Mouse (Mus musculus): ENCODE measurements around the gene Ube2q2. TPM values are rescaled to one million over a fixed set of nuclear protein-coding genes. Genes with fewer than 3 reads are reported as not detected.

The Ube2q2 gene
- polyA plus RNA-seq, 1 experiment = 19.8 TPM

DNA sequence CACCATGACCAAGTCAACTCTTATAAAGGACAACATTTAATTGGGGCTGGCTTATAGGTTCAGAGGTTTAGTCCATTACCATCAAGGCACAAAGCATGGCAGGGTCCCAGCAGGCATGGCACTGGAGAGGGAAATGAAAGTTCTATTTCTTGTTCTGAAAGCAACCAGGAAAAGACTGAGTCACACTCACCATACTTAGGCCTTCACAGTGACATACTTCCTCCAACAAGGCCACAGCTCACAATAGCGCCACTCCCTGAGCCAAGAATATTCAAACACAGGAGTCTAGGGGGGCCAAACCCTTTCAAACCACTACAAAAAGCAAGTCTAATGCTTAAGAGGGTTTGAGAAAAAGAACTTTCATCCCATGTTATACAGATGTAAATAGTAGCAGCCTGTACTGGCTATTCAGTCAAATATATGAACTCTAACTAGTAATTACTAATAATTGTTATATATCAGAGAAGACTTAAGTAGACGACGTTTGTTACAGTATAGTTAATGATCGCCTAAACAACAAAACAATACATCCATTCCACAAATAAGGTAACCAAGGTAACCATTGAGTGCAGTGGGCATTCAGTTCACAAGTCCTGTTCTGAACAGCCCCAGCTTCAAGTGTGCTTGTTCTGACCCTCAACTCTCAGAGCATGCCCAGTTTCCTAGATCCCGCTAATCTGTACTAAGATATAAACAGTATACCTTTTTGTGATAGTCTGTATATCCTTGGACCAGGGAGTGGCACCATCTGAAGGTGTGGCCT is 31.2 kb upstream of the Ube2q2 start:
- Histone ChIP-seq H3K4me3 (ENCODE audit: control insufficient read depth, low read depth, low read length) (no peak overlapping the region), H3K27me3 (ENCODE audit: control insufficient read depth, insufficient read depth, low read length) (no peaks in the 10 kb centered on the region), H3K27ac (ENCODE audit: control insufficient read depth, insufficient read depth, low read depth, low read length) (no peak overlapping the region), H3K4me1 (ENCODE audit: control insufficient read depth, insufficient read depth, low read length) (no peaks in the 10 kb centered on the region), H3K36me3 (ENCODE audit: control insufficient read depth, insufficient read depth, low read length) (no peaks in the 10 kb centered on the region)
- TF ChIP-seq CTCF (IDR thresholded peaks at IDR 0.05; ENCODE audit: control insufficient read depth, insufficient read depth, insufficient replicate concordance, low read depth, low read length) (no peak), POLR2A (IDR thresholded peaks at IDR 0.05; ENCODE audit: control insufficient read depth, low read depth, low read length) (no peak)

DNA sequence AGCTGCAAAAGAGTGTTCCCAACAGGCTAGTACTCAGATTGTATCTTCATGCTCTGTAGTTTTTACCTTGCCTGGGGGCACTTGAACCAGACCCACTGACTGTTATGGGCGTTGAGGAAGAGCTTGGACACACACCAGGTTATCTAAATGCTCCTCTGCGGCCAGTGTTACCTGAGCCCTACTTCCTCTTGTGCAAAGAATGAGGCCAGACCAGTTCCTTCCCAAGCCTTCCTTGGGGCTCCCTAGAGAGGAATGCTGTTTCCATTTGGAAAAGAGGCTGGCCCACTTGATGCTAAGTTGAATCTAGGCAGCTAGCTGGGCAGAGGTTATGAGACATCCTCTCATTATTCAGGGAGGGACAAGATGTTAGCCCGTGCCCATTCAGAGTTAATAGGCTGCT is 26.1 kb upstream of the Ube2q2 start:
- H3K36me3 ChIP-seq (ENCODE audit: control insufficient read depth, insufficient read depth, low read length) = no peaks in the 10 kb centered on the region
- no peak overlapping the region for H3K4me3 ChIP-seq (ENCODE audit: control insufficient read depth, low read depth, low read length)
- H3K27ac ChIP-seq (ENCODE audit: control insufficient read depth, insufficient read depth, low read depth, low read length) = no peak overlapping the region
- TF ChIP-seq CTCF (IDR thresholded peaks at IDR 0.05; ENCODE audit: control insufficient read depth, insufficient read depth, insufficient replicate concordance, low read depth, low read length) (no peak), POLR2A (IDR thresholded peaks at IDR 0.05; ENCODE audit: control insufficient read depth, low read depth, low read length) (no peak)
- no peaks in the 10 kb centered on the region for H3K27me3 ChIP-seq (ENCODE audit: control insufficient read depth, insufficient read depth, low read length)
- no peaks in the 10 kb centered on the region for H3K4me1 ChIP-seq (ENCODE audit: control insufficient read depth, insufficient read depth, low read length)

DNA sequence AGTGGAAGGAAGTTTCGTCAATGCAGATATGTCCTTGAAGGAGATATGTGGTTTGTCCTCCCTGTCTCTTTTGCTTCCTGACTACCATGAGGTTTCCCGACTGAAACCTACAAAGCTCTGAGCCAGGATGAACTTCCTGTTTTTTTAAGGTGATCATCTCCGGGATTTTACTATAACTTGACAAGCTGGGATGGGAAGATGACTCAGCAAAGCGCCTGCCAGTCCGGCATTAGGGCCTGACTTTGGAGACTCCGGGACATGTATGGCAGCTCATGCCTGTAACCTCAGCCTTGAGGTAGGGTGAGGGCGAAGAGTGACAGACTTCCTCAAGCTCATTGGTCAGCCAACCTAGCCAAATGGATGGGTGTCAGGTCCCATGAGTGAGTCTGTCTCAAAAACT is 22.9 kb upstream of the Ube2q2 start:
- Histone ChIP-seq H3K4me3 (ENCODE audit: control insufficient read depth, low read depth, low read length) (no peak overlapping the region), H3K36me3 (ENCODE audit: control insufficient read depth, insufficient read depth, low read length) (no peaks in the 10 kb centered on the region), H3K27me3 (ENCODE audit: control insufficient read depth, insufficient read depth, low read length) (no peaks in the 10 kb centered on the region), H3K27ac (ENCODE audit: control insufficient read depth, insufficient read depth, low read depth, low read length) (no peak overlapping the region), H3K4me1 (ENCODE audit: control insufficient read depth, insufficient read depth, low read length) (no peaks in the 10 kb centered on the region)
- TF ChIP-seq CTCF (IDR thresholded peaks at IDR 0.05; ENCODE audit: control insufficient read depth, insufficient read depth, insufficient replicate concordance, low read depth, low read length) = no peak
- no peak for TF ChIP-seq POLR2A (IDR thresholded peaks at IDR 0.05; ENCODE audit: control insufficient read depth, low read depth, low read length)

- no peak overlapping the region for H3K27ac ChIP-seq (ENCODE audit: control insufficient read depth, insufficient read depth, low read depth, low read length)
- H3K27me3 ChIP-seq (ENCODE audit: control insufficient read depth, insufficient read depth, low read length) = no peaks in the 10 kb centered on the region
- H3K4me3 ChIP-seq (ENCODE audit: control insufficient read depth, low read depth, low read length) = no peak overlapping the region
- no peaks in the 10 kb centered on the region for H3K4me1 ChIP-seq (ENCODE audit: control insufficient read depth, insufficient read depth, low read length)
- TF ChIP-seq CTCF (IDR thresholded peaks at IDR 0.05; ENCODE audit: control insufficient read depth, insufficient read depth, insufficient replicate concordance, low read depth, low read length) (no peak), POLR2A (IDR thresholded peaks at IDR 0.05; ENCODE audit: control insufficient read depth, low read depth, low read length) (no peak)
- no peaks in the 10 kb centered on the region for H3K36me3 ChIP-seq (ENCODE audit: control insufficient read depth, insufficient read depth, low read length)
Measured at GRCm38 (mm10) chr9:55126295-55126694, 22.4 kb upstream of the Ube2q2 start.

- Histone ChIP-seq H3K27ac (ENCODE audit: control insufficient read depth, insufficient read depth, low read depth, low read length) (no peak overlapping the region), H3K27me3 (ENCODE audit: control insufficient read depth, insufficient read depth, low read length) (no peaks in the 10 kb centered on the region), H3K4me3 (ENCODE audit: control insufficient read depth, low read depth, low read length) (no peak overlapping the region), H3K4me1 (ENCODE audit: control insufficient read depth, insufficient read depth, low read length) (no peaks in the 10 kb centered on the region), H3K36me3 (ENCODE audit: control insufficient read depth, insufficient read depth, low read length) (no peaks in the 10 kb centered on the region)
- TF ChIP-seq CTCF (IDR thresholded peaks at IDR 0.05; ENCODE audit: control insufficient read depth, insufficient read depth, insufficient replicate concordance, low read depth, low read length) (no peak), POLR2A (IDR thresholded peaks at IDR 0.05; ENCODE audit: control insufficient read depth, low read depth, low read length) (no peak)
Measured at GRCm38 (mm10) chr9:55131851-55132250, 16.8 kb upstream of the Ube2q2 start.

GRCm38 (mm10) chr9:55136576-55136975 is 12.1 kb upstream of the Ube2q2 start:
- Histone ChIP-seq H3K4me3 (ENCODE audit: control insufficient read depth, low read depth, low read length) (no peak overlapping the region), H3K27me3 (ENCODE audit: control insufficient read depth, insufficient read depth, low read length) (no peaks in the 10 kb centered on the region), H3K27ac (ENCODE audit: control insufficient read depth, insufficient read depth, low read depth, low read length) (no peak overlapping the region), H3K4me1 (ENCODE audit: control insufficient read depth, insufficient read depth, low read length) (no peaks in the 10 kb centered on the region), H3K36me3 (ENCODE audit: control insufficient read depth, insufficient read depth, low read length) (no peaks in the 10 kb centered on the region)
- TF ChIP-seq POLR2A (IDR thresholded peaks at IDR 0.05; ENCODE audit: control insufficient read depth, low read depth, low read length) (no peak), CTCF (IDR thresholded peaks at IDR 0.05; ENCODE audit: control insufficient read depth, insufficient read depth, insufficient replicate concordance, low read depth, low read length) (no peak)

- TF ChIP-seq POLR2A (IDR thresholded peaks at IDR 0.05; ENCODE audit: control insufficient read depth, low read depth, low read length) (no peak), CTCF (IDR thresholded peaks at IDR 0.05; ENCODE audit: control insufficient read depth, insufficient read depth, insufficient replicate concordance, low read depth, low read length) (no peak)
- Histone ChIP-seq H3K27me3 (ENCODE audit: control insufficient read depth, insufficient read depth, low read length) (no peaks in the 10 kb centered on the region), H3K4me1 (ENCODE audit: control insufficient read depth, insufficient read depth, low read length) (no peaks in the 10 kb centered on the region), H3K4me3 (ENCODE audit: control insufficient read depth, low read depth, low read length) (no peak overlapping the region), H3K27ac (ENCODE audit: control insufficient read depth, insufficient read depth, low read depth, low read length) (no peak overlapping the region), H3K36me3 (ENCODE audit: control insufficient read depth, insufficient read depth, low read length) (no peaks in the 10 kb centered on the region)
Measured at GRCm38 (mm10) chr9:55137112-55137511, 11.5 kb upstream of the Ube2q2 start.

Measured in testis, adult 2 months (tissue).